In the genomic region with DNA sequence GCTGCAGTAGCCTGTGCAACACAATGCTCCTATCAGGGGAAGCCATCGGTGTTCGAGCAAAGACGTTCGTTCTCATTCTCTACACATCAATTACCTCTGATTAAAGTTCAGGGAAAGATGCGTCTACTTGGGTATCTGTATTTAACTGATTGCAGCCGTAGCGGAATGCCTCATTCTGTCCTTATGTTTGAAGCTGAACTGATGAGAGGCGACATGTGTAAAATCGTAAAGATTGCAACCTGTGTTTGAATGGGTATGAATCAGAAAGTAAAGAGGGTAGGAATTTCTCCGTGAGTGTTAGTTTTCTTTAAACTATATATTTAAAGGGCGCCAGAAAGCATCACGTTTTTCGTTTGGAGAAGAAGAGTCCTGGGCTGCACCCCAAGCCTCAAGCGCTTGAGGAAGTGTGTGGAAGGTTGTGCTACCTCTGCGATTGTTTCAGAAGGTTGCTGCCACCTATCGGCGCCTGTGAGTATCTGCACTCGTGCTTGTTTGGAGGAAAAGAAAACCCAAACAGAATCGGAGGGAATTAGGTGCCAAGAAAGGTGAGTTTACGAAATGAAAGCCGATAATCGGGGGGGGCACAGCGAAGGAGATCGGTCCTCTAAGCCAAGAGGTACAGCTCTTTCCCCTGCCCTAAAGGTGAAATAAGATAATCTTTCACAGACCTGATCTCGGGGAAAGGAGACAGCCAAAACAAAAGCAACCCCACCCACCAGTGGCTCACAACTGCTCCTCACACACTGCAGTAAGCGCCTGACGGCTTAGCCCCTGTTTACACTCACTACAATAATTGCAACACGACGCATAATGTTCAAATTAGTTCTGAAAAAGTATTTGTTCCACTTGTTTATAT, we compare ENCODE assay signal across 8 mouse cellular contexts.
DNase-seq lines count a peak whose midpoint lies in the region; ATAC-seq and TF ChIP-seq lines count a peak whose summit lies in the region.

No protein-coding gene starts in this region.

- no peak for TF ChIP-seq POLR2A in bone marrow, adult 2 months (IDR thresholded peaks at IDR 0.05; ENCODE audit: borderline replicate concordance, control insufficient read depth, low read depth, low read length)

- H3K36me3 ChIP-seq in embryonic facial prominence, embryonic 14.5 days (ENCODE audit: control insufficient read depth, insufficient read depth, low read length): no peaks in the 10 kb centered on the region
- no peaks in the 10 kb centered on the region for H3K36me3 ChIP-seq in heart, embryonic 15.5 days
- no peaks in the 10 kb centered on the region for H3K36me3 ChIP-seq in liver, embryonic 12.5 days
- H3K36me3 ChIP-seq in stomach, postnatal 0 days (ENCODE audit: control insufficient read depth, insufficient read depth, low read length): no peaks in the 10 kb centered on the region

- ATAC-seq in CD4-positive, CD25-positive, alpha-beta regulatory T cell, adult 4 months: peak; percentile 56
- peak; percentile 92 for ATAC-seq in embryonic facial prominence, embryonic 14.5 days (ENCODE audit: low read depth)
- no peak for ATAC-seq in heart, embryonic 15.5 days (replicated peaks; ENCODE audit: insufficient number of reproducible peaks, insufficient read depth, low FRiP score, low read depth)
- ATAC-seq in liver, embryonic 12.5 days: no peak
- ATAC-seq in stomach, postnatal 0 days (ENCODE audit: low FRiP score, low TSS enrichment): peak; percentile 65; the same call in 1 of the 2 replicates

- TF ChIP-seq EP300 in stomach, postnatal 0 days (optimal IDR thresholded peaks at IDR 0.05): no peak

- no peaks in the 10 kb centered on the region for H3K4me1 ChIP-seq in bone marrow, adult 2 months (ENCODE audit: control insufficient read depth, insufficient read depth, low read length)
- H3K4me1 ChIP-seq in embryonic facial prominence, embryonic 14.5 days (ENCODE audit: control insufficient read depth, insufficient read depth, low read length): peaks cover 4% of the 10 kb centered on the region; the same call in 1 of the 2 replicates
- no peaks in the 10 kb centered on the region for H3K4me1 ChIP-seq in heart, embryonic 15.5 days (replicated peaks)
- no peaks in the 10 kb centered on the region for H3K4me1 ChIP-seq in liver, embryonic 12.5 days
- no peaks in the 10 kb centered on the region for H3K4me1 ChIP-seq in stomach, postnatal 0 days (replicated peaks; ENCODE audit: control insufficient read depth, insufficient read depth)

- TF ChIP-seq CTCF in bone marrow, adult 2 months (IDR thresholded peaks at IDR 0.05; ENCODE audit: control insufficient read depth, insufficient read depth, low read length): peak; percentile 57; the same call in 1 of the 2 replicates
- TF ChIP-seq CTCF in stomach, postnatal 0 days (IDR thresholded peaks at IDR 0.05; ENCODE audit: low read depth): peak; percentile 86

- peak overlapping the region; percentile 53 for H3K4me3 ChIP-seq in bone marrow, adult 2 months (replicated peaks; ENCODE audit: control insufficient read depth, low read depth, low read length)
- peak overlapping the region; percentile 45 for H3K4me3 ChIP-seq in embryonic facial prominence, embryonic 14.5 days (ENCODE audit: low read depth, low read length)
- H3K4me3 ChIP-seq in heart, embryonic 15.5 days: peak overlapping the region; percentile 56
- peak overlapping the region; percentile 51 for H3K4me3 ChIP-seq in liver, embryonic 12.5 days
- peak overlapping the region; percentile 48 for H3K4me3 ChIP-seq in stomach, postnatal 0 days (ENCODE audit: low read depth, low read length)

- 28% methylated on average over 29 of the region's 29 CpGs for WGBS in bone marrow, adult 2 months
- whole genome bisulfite sequencing in embryonic facial prominence, embryonic 14.5 days: 23% methylated on average over 29 of the region's 29 CpGs
- 27% methylated on average over 29 of the region's 29 CpGs for WGBS in heart, embryonic 15.5 days
- 29% methylated on average over 29 of the region's 29 CpGs for WGBS in liver, embryonic 12.5 days (ENCODE audit: insufficient replicate concordance)
- WGBS in stomach, postnatal 0 days: 24% methylated on average over 29 of the region's 29 CpGs

- H3K9ac ChIP-seq in embryonic facial prominence, embryonic 14.5 days (ENCODE audit: low read depth, low read length): peak overlapping the region; percentile 64
- H3K9ac ChIP-seq in heart, embryonic 15.5 days: peak overlapping the region; percentile 50
- H3K9ac ChIP-seq in liver, embryonic 12.5 days: peak overlapping the region; percentile 27; the same call in 1 of the 2 replicates
- H3K9ac ChIP-seq in stomach, postnatal 0 days (ENCODE audit: low read length): peak overlapping the region; percentile 58

- DNase-seq in embryonic facial prominence, embryonic 14.5 days (ENCODE audit: low spot score): peak; percentile 93
- peak; percentile 43 for DNase-seq in kidney, postnatal 14 days
- DNase-seq in natural killer cell, adult 2 months (ENCODE audit: low spot score in 2 of 2): peak; percentile 10 to 21
- DNase-seq in stomach, postnatal 0 days (ENCODE audit: low spot score): peak; percentile 73

- H3K4me2 ChIP-seq in embryonic facial prominence, embryonic 14.5 days (ENCODE audit: low read depth, low read length): peak overlapping the region; percentile 55
- peak overlapping the region; percentile 63 for H3K4me2 ChIP-seq in heart, embryonic 15.5 days
- peak overlapping the region; percentile 61 for H3K4me2 ChIP-seq in liver, embryonic 12.5 days
- H3K4me2 ChIP-seq in stomach, postnatal 0 days (replicated peaks; ENCODE audit: low read depth): peak overlapping the region; percentile 61

- H3K27ac ChIP-seq in bone marrow, adult 2 months (ENCODE audit: control insufficient read depth, insufficient read depth, low read depth, low read length, poor library complexity): no peak overlapping the region
- peak overlapping the region; percentile 42; the same call in 1 of the 2 replicates for H3K27ac ChIP-seq in embryonic facial prominence, embryonic 14.5 days (replicated peaks; ENCODE audit: low read depth, low read length)
- H3K27ac ChIP-seq in heart, embryonic 15.5 days: no peak overlapping the region
- H3K27ac ChIP-seq in liver, embryonic 12.5 days: no peak overlapping the region
- H3K27ac ChIP-seq in stomach, postnatal 0 days (replicated peaks): no peak overlapping the region

- H3K27me3 ChIP-seq in embryonic facial prominence, embryonic 14.5 days (replicated peaks; ENCODE audit: control insufficient read depth, insufficient read depth, low read length): no peaks in the 10 kb centered on the region
- H3K27me3 ChIP-seq in heart, embryonic 15.5 days: 0 out of 2 replicates have a peak, but pooled peaks cover 3% of the 10 kb centered on the region
- H3K27me3 ChIP-seq in liver, embryonic 12.5 days (replicated peaks): no peaks in the 10 kb centered on the region
- no peaks in the 10 kb centered on the region for H3K27me3 ChIP-seq in stomach, postnatal 0 days (ENCODE audit: control insufficient read depth, insufficient read depth, low read length)

- no peaks in the 10 kb centered on the region for H3K9me3 ChIP-seq in embryonic facial prominence, embryonic 14.5 days (ENCODE audit: control insufficient read depth, low read length)
- H3K9me3 ChIP-seq in heart, embryonic 15.5 days (replicated peaks): no peaks in the 10 kb centered on the region
- no peaks in the 10 kb centered on the region for H3K9me3 ChIP-seq in liver, embryonic 12.5 days (replicated peaks)
- no peaks in the 10 kb centered on the region for H3K9me3 ChIP-seq in stomach, postnatal 0 days (ENCODE audit: control insufficient read depth, low read length)

Comparison
In these comparisons a context has a peak if more than half of its experiments do, and no peak if none do; other contexts are left out.
1. ATAC-seq: peak in CD4-positive, CD25-positive, alpha-beta regulatory T cell, adult 4 months (single experiment), embryonic facial prominence, embryonic 14.5 days (single experiment) and stomach, postnatal 0 days (single experiment); none in heart, embryonic 15.5 days (single experiment) and liver, embryonic 12.5 days (single experiment).
2. DNase-seq: peak in every context shown above with its lines; median percentile 93 in embryonic facial prominence, embryonic 14.5 days; 73 in stomach, postnatal 0 days; 43 in kidney, postnatal 14 days; 16 in natural killer cell, adult 2 months.
3. Peak in every context shown above with its lines, with median percentiles within 50 percentile points of each other: H3K4me3 ChIP-seq, H3K4me2 ChIP-seq and H3K9ac ChIP-seq.